Mouse (Mus musculus) erythroblast, adult 5-6 weeks (primary cell): ENCODE measurements around the gene Clhc1. TPM values are rescaled to one million over a fixed set of nuclear protein-coding genes. Genes with fewer than 3 reads are reported as not detected.
A peak's percentile ranks its signal among the peaks of the same experiment; 100 is the strongest.
"Not testable (repeated sequence)": the region's sequence is repeated elsewhere in the genome, so short reads cannot be mapped to it uniquely, and the experiment has no call there.

ENCODE experiments used
- ATAC-seq: replicated peaks from 2 replicates; pipeline ENCODE4 v1.8.0; 2016; ENCODE audit warnings: moderate number of reproducible peaks, mild to moderate bottlenecking, moderate TSS enrichment, inconsistent platforms; ENCODE audit not compliant: poor library complexity, low FRiP score, severe bottlenecking
- total RNA-seq, 2 experiments: library from RNA; stranded (forward) in 1 of 2; stranded (reverse) in 1 of 2; fragments of 150-400 nt in 1 of 2; fragments of 200-764, 138-1000 nt in 1 of 2; gene quantifications; 2 replicates each; pipeline versions ENCODE4 v1.2.3 to v1.2.4; 2015 to 2017; ENCODE audit warnings: low replicate concordance in 2 of 2

Clhc1 gene
- total RNA-seq (2015; ENCODE audit: low replicate concordance) (not detected in 2 replicates), total RNA-seq (2017; ENCODE audit: low replicate concordance) (not detected in 2 replicates)

DNA sequence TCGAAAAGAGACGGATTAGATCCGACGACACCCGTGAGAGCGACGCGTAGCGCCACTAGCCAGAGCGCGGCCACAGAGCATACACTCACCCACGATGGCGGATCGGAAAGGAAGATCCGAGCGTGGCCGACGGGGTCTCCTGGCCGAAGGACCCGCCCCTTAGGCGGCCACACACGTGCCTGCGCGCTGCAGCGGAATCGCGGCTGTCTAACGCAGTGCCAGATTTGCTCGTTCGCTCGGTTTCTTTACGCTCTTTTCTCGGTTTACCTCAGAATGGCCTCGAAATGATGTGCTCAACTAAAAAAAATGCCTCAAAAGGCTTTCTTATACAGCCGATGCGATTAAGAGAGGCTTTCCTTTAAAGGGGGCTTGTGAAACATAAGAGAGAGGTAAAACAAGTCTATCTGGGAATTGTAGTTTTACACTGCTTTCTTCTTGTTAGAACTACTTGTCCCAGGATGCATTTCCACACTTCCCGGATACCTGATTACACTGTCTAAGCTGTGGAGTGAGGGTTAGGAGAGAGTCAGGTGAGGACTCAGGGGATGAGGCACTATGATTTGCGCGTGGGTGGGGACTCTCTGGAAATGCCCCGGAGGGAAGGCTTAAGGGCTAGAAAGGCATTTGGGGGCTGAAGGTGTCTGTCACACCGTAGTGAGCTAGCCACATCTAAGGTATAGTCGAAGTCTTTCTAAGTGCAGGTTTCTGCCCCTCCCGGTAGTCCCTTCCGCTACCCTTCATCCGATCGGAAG is at the start of gene Clhc1, which contains the start of gene Rps27a:
Clhc1 (plus strand) TSS at position 199 of the 752 bp plus-strand sequence.
Rps27a (minus strand) TSS at position 358 of the 752 bp plus-strand sequence.
- ATAC-seq: peak; percentile 95

DNA sequence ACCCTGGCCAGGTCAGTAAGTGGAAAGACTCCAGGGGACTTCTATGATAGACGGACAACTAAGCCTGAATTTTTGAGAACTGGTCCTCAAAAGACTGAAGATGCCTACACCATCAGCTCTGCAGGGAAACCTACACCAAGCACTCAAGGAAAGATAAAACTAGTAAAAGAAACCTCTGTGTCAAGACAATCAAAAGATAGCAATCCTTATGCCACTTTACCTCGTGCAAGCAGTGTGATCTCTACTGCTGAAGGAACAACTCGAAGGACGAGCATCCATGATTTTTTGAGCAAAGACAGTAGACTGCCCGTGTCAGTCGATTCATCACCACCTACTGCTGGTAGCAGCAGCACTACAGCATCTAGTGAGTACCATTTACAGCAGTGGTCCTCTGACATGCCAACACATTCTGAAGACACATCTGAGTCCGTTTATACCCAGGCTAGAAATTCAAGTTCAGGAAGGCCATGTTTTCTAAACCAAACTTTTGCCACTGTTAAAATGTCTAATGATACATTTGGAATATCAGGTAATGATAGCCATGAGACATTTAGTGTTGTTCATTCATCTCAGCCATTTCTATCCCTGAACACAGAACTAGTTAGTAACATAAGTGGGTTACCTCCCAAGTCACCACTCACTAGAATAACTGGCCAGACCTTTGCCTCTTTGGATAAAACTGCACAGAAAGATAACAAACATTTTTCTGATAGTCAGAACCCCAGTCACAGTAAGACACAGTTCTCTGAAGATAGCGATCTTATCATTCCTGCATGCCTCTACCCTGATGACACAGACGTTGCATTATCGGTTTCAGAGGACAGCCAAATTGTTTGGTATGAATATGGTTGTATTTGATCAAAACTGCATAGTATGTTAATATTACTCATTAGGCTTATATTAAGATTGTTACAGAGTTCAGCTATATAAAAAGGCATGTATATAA is 43.5 kb upstream of the Clhc1 start:
- 0 out of 2 replicates have a peak, but pooled peaks have one; percentile 60 for ATAC-seq

DNA sequence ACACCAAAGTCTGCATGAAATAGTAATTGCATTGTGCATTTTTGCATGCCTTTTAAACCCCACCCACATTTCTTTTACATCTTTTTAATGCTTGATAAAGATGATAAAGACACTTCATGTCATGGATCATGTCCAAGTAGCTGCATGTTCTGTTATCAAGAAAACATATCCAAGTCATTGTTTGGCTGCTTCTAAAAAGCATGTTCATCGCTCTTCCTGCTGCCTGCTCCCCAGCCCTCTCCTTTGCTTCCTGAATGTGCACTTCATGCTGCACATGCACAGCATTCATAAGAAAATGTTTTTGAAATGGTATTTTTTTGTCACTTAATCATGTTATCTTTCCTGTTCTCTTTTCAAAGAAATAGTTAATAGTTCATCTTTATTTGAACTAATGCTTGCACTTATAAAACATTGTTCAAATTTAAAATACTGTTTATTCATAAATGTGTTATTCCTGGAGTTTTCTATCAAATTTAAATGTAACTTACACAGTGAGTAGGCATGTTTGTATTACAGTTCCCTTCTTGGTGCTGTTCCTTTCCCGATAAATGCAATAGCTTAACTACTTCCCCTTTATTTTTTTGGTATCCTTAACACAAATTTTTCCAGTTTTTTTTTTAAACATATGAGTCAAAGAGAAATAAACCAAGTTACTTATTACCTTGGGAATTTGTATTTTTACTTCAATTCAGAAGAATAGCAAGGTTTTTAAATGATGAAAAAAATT is 42.7 kb upstream of the Clhc1 start:
- no peak for ATAC-seq

DNA sequence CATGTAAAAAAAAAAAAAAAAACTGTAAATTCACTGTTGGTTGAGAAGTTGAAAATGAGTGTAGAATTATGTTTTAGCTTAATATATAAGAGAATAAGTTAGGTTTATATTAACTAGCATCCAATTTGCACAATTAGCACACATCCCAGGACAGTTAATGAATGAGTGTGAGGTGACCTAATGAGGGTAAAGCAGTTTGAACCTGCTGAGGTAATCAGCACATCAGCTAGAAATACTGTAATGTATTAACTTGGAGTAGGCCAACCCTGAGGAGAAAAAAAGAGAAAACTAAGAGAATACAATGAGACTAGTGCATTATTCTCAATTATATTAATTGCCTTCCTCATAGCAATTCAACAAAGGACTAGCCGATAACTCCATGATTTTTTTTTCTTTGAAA is 38.3 kb upstream of the Clhc1 start:
- ATAC-seq: no peak

DNA sequence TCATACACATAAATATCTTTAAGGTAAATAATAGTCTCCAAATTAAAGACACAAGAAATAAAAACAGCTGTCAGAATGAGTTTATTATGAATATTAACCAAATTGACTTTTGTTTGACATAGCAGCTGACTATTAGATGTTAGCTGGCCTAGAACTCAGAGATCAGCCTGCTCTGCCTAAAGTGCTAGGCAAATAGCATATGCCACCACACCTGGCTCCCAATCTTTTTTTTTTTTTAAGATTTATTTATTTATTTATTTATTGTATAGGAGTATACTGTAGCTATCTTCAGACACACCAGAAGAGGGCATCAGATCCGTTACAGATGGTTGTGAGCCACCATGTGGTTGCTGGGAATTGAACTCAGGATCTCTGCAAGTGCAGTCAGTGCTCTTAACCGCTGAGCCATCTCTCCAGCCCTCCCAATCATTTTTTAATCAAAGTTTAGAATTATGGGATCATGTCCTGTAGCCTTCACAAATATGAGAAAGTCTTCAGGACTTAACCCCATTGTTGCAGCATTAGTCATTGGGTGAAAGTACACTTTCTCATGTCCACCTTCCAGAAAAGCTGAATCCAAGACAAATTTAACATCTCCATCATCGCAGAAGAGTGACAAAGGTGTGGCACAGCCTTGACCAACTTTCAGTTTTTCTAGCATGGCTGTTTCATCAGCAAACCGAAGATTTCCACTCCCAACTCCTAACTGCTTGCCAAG is 34.8 kb upstream of the Clhc1 start:
- no peak for ATAC-seq

DNA sequence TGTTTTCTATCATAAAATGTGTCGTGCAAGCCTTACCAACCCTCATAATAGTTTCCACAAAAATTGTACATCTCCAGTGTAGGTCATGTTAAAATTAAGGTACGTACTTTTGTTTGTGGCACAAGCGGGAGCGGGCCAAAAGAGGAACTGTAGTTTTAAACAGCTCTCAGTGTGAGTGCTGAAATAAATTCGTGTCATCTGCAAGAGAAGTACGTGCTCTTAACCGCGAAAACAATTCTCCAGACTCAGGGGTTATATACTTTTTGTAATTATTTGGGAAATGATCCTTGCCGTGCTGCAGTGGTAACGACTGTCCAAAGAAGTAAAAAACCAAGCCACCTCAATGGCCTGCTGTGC is 33.4 kb upstream of the Clhc1 start:
- peak; percentile 33 for ATAC-seq

DNA sequence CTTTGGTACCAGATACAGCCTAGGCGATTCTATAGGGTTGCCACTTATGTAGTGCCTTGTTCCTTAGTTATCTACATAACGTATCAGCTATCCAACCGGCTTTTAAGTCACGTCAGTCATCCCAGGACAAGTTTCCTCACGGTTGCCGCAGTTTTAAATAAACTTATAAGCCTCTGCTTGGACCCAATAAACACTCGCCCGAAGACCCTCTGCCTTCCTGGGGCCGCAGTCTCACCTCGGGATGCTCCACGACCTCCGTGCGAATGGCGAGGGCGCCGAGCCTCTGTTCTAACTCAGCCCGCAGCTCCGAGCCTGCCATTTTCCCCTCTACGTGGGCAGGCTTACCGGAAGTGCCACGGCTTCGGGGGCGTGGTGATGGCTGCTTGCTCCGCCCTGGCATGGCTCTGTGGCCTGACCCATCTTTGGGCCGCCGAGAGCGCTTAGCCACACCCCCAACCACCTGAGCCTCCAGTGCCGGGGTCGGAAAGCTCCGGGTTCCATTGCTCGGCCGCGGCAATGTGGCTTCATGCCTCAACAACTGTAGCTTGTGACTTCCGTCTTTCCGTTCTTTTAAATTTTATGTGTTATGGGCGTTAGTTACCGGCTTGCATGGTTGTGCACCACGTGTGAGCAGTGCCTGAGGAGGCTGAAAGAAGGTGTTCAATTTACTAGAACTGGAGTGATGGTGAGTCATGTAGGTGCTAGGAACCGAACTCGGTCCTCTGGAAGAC is 32.9 kb upstream of the Clhc1 start, which contains the start of gene Prorsd1:
Prorsd1 (minus strand) TSS at position 352 of the 731 bp plus-strand sequence.
- peak; percentile 100 for ATAC-seq

DNA sequence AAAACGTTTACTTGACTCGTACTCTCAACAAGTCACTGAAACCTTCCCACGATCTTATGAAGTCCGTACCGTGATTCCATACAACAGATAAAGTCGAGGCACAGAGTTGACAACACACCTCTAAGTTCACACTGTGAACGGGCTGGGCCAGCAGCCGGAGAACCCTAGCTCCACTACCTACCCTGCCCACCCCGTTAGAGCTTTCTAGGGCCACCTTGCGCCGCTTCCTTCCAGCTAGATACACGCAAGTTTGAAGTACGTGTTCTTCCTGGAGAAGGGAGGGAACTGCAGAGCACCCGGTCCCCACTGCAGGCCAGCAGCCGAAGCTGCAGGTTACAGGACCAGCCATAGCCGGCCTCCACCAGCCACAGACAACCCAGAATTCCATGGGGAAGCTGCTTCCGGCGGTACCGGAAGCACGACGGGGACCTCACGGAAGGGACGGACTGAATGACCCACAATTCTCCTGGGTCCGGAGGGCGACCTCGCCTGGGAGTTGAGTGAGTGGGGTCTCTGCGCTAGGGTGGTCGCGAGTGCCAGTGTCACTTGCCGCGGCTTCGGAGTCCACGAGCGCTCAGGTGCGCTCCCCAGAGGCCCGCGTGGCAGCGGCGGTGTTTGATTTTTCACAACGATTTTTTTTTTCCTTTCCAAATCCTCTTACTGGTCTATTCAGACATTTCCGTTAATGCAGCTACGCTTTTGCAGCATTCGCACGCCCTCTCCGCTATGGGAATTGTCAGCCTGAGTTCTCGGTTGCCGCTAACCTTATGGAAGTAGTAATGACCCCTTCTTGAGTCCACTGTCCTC is 21.6 kb upstream of the Clhc1 start, which contains the start of gene Mtif2:
Mtif2 (plus strand) TSS at position 421 of the 807 bp plus-strand sequence.
- peak; percentile 96 for ATAC-seq

DNA sequence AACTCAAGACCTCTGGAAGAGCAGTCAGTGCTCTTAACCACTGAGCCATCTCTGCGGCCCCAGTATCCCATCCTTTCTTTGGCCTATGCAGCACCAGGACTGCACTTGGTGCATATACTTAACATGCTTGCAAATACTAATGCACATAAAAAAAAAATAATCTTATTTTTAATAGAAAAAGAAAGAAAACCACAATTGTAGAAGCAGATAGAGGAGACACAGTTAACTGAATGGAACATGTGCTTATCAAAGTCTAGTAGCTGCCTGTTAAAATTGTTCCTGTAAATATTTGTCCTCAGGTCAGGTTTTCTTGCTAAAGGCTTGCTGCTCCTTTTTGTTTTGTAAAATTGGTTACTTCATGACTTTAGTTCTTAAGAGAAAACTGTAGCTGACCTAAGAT is 9.5 kb upstream of the Clhc1 start:
- ATAC-seq: no peak

DNA sequence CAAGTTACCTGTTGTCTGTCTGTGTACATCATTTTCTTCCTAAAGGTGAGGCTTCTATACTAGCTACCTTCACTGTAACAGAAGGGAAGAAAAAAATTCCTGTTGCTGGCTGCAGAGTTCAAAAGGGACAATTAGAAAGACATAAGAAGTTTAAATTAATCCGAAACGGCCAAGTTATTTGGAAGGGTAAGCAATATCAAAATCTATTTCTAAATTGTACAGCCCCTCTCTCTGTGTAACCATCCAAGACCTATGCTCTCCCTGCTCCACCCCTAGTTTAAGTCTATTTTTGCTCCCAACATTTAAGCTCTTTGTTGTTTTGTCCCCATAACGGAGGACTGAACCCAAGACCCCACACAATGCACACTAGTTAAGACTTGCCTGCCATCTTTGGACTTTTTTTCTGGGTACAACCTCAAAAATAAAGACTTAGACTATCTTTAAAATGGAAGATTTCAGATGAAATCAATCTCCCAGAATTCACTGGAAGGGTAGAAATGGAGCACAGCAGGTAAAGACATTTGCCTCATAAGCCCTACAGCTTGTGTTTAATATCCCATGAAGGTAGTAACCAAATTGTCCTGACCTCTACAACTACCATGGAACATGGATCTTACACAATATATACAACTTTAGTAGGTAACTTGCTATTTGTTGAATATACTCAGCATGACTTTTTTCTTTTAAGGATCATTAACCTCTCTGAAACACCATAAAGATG is 3.4 kb upstream of the Clhc1 start:
- ATAC-seq: no peak

DNA sequence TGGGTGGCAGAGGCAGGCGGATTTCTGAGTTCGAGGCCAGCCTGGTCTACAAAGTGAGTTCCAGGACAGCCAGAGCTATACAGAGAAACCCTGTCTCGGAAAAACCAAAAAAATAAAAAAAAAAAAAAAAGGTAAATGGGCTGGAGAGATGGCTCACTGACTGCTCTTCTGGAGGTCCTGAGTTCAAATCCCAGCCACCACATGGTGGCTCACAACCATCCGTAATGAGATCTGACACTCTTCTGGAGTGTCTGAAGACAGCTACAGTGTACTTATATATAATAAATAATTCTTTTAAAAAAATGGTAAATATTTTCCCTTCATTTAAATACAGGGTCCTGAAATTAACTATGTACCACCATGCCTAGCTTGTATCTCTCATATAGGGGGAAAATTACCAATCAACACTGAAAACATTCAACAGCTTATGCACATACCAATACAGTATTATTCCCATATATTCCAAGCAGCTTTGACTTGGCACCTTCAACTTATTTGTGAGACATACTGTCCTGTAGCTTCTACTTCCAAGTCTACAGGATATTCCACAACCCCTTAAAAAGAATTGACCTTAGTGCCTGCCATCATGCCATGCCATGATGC is 2.5 kb upstream of the Clhc1 start:
- not testable (repeated sequence) for ATAC-seq

DNA sequence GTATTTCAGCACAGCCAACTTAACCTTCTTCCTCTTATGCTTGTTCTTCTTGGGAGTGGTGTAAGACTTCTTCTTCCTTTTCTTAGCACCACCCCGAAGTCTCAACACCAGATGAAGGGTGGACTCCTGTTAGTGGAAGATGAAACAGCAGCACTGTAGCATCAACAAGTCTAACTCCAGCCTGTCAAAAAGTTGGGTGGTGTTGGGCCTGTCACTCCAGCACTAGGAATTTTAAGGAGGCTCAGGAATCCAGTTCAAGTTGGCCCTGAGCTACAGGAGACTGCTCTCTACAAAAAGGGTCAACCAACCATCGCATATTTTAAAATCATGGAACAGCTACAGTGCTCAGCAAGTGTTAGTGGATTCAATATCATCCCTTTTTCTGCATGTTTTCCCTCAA is 1.5 kb upstream of the Clhc1 start:
- not testable (repeated sequence) for ATAC-seq

DNA sequence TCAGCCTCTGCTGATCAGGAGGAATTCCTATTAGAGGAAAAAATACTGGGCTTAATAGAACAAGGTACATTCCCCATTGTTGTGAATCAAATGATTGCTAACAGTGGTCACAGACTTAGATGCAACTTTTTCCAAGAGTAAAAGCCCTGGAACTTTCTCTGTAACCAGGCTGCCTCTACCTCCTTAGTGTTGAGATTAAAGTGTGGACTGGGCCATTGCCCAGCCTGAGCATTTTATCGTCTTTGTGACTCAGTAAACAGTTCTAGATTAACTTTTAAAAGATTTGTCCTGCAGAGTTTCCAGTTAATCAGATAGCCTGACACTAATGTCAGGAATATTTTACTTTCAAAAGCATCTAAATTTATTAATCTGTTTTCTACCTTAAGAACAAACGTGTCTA is 988 bp upstream of the Clhc1 start:
- ATAC-seq: no peak

DNA sequence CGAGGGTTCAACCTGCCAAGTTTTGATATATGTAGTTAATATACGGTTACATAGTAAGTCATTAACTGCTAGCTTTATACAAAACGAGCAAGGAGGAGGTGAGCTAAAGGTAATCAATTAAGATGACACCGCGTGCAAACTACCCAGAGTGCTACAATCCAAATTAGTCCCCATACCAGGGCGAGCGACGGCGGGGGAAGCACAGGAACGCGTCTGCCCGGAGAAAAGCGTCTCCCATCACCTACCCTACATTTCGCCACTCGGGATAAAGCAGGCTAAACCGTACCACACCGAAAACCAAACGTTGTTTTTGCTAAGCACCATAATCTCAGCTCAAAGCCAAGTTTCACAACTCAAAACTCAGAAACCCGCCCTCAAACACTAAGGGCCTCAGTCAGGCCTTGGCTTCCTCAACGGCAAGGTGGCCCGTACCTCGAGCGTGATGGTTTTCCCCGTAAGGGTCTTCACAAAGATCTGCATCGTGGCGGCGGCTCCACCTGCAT is 450 bp upstream of the Clhc1 start:
- ATAC-seq: peak; percentile 48

DNA sequence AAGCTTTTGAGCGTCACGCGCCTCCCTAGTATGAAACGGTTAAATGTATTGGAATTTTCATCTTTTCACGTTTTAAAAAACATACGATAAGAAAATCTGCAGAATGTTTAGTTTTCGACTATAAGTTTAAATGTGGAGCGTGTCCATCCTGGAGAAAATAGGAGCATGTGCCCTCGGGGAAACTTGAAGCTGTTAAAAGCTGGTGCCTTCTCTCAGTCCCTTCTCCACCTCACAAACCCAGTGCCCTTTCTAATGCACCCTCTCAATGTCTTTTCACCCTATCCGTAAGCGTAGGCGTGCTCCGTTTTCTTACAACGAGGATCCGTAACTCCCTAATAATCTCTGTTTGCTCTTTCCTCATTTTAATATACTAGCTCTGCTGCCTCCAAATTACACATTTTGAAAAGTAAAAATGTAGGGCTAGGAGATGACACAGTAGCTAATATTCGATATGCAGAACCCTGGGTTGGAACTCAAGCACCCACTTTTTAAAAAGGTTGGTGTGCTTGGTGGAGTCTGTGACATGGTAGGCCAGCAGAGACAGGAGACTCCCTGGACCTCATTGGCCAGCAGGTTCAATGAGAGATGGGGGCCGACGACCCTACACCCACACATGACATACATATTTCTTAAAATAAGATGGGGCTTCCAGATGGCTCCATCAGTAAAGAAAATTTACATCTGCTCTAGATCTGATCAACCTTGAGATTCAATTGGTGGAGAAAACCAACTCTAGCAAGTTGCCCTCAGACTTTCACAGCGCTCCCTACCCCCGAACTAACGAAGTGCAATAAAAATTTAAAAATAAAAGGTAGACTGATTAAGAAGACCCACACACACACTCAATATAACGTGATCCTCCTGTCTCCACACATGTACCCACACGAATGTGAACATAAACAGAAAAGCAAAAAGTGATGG is 1.0 kb downstream of the Clhc1 start:
- ATAC-seq: no peak

DNA sequence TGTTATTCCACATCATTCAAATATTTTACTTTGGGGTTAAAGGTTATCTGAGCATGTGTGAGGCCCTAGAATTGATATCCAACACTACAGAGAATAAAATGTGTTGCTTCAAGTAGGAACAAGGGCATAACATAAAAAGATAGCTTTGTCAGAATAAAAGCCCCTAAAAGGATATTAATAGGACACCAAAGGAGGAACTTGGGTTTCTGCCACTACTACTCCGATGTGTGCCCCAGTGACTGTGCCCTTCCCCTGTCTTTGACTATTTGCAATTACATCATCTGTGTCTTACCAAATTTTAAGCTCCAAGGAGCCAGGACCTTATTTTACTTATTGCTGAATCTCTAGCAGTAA is 1.7 kb downstream of the Clhc1 start:
- ATAC-seq: no peak
